Mouse (Mus musculus) limb, embryonic 13.5 days (tissue): ENCODE data around the gene Colgalt1. TPM values are rescaled to one million over a fixed set of nuclear protein-coding genes. Genes with fewer than 3 reads are reported as not detected.
A peak's percentile ranks its signal among the peaks of the same experiment; 100 is the strongest.

Experiments
- ATAC-seq: fragments of 200-750 bp; cut with Nextera tagmentation; 2 replicates; pipeline ENCODE4 v1.8.0; 2017; ENCODE audit warnings: low read depth, moderate number of reproducible peaks, moderate TSS enrichment; ENCODE audit not compliant: low FRiP score
- H3K27ac ChIP-seq: fragments of 300-500 bp; sonication (generic); 2 replicates; pipeline ENCODE4 v1.5.1; 2015; ENCODE audit warnings: inconsistent platforms, mild to moderate bottlenecking, moderate library complexity
- H3K27me3 ChIP-seq: fragments of 300-500 bp; sonication (generic); 2 replicates; pipeline ENCODE4 v1.6.1; 2015; ENCODE audit warnings: mild to moderate bottlenecking, inconsistent platforms
- H3K36me3 ChIP-seq: fragments of 300-500 bp; sonication (generic); 2 replicates; pipeline ENCODE4 v1.6.1; 2015; ENCODE audit warnings: inconsistent platforms, mild to moderate bottlenecking, moderate library complexity
- H3K4me1 ChIP-seq: fragments of 300-500 bp; sonication (generic); 2 replicates; pipeline ENCODE4 v1.6.1; 2015; ENCODE audit warnings: inconsistent platforms
- H3K4me2 ChIP-seq: fragments of 300-500 bp; sonication (generic); replicated peaks from 2 replicates; pipeline ENCODE4 v1.6.1; 2015; ENCODE audit warnings: inconsistent platforms, mild to moderate bottlenecking, moderate library complexity
- H3K4me3 ChIP-seq: fragments of 300-500 bp; sonication (generic); 2 replicates; pipeline ENCODE4 v1.5.1; 2015; ENCODE audit warnings: moderate library complexity, mild to moderate bottlenecking, inconsistent platforms
- H3K9ac ChIP-seq: fragments of 300-500 bp; sonication (generic); 2 replicates; pipeline ENCODE4 v1.6.1; 2015; ENCODE audit warnings: mild to moderate bottlenecking, inconsistent platforms
- H3K9me3 ChIP-seq: fragments of 300-500 bp; sonication (generic); 2 replicates; pipeline ENCODE4 v1.6.1; 2016; ENCODE audit warnings: inconsistent platforms
- WGBS: fragments of 180-500 bp; shearing (Covaris S2); methylation state at CpG from one replicate; pipeline ENCODE4 v1.1.7; 2015; 5-methylcytosine and 5-hydroxymethylcytosine counted together
- polyA plus RNA-seq: library from polyadenylated mRNA; unstranded; fragments of >200 nt; fragmentation: Nextera tagmentation; extraction: Ambion mirVana; gene quantifications from 2 replicates; pipeline ENCODE4 v1.2.1, GENCODE M21; 2015

Gene Colgalt1
- polyA plus RNA-seq, 1 experiment from 2014 or later, result 87.6 TPM

GRCm38 (mm10) chr8:71665331-71666130, 54.7 kb downstream of the Colgalt1 start:
- H3K4me2 ChIP-seq, result peak overlapping the region; percentile 47
- 0 out of 2 replicates have a peak, but pooled peaks have one; percentile 52 for ATAC-seq
- no peaks in the 10 kb centered on the region for H3K36me3 ChIP-seq
- 2% methylated on average over 22 of the region's 22 CpGs for WGBS
- no peak overlapping the region for H3K27ac ChIP-seq
- H3K9me3 ChIP-seq, result no peaks in the 10 kb centered on the region
- 0 out of 2 replicates have a peak overlapping the region, but pooled peaks have one; percentile 2 for H3K4me3 ChIP-seq
- H3K4me1 ChIP-seq, result peaks cover 26% of the 10 kb centered on the region
- no peak overlapping the region for H3K9ac ChIP-seq
- H3K27me3 ChIP-seq, result peaks cover 90% of the 10 kb centered on the region

GRCm38 (mm10) chr8:71666855-71667254, 56.1 kb downstream of the Colgalt1 start:
- 31% methylated on average over 1 of the region's 1 CpGs for WGBS
- Histone ChIP-seq H3K4me1 (peaks cover 36% of the 10 kb centered on the region), H3K9me3 (no peaks in the 10 kb centered on the region), H3K9ac (no peak overlapping the region; the same call in 1 of the 2 replicates), H3K27me3 (peaks cover 90% of the 10 kb centered on the region), H3K4me3 (no peak overlapping the region), H3K27ac (no peak overlapping the region), H3K4me2 (no peak overlapping the region), H3K36me3 (no peaks in the 10 kb centered on the region)
- ATAC-seq, result no peak

- Histone ChIP-seq H3K4me3 (no peak overlapping the region), H3K4me2 (no peak overlapping the region), H3K9me3 (no peaks in the 10 kb centered on the region), H3K36me3 (no peaks in the 10 kb centered on the region), H3K27me3 (peaks cover 86% of the 10 kb centered on the region), H3K27ac (no peak overlapping the region), H3K4me1 (peaks cover 38% of the 10 kb centered on the region), H3K9ac (no peak overlapping the region; the same call in 1 of the 2 replicates)
- no peak for ATAC-seq
- 54% methylated on average over 5 of the region's 5 CpGs for WGBS
Measured at GRCm38 (mm10) chr8:71667256-71667655, 56.5 kb downstream of the Colgalt1 start.

GRCm38 (mm10) chr8:71668220-71668975, 57.6 kb downstream of the Colgalt1 start:
- Histone ChIP-seq H3K27me3 (peaks cover 84% of the 10 kb centered on the region), H3K36me3 (no peaks in the 10 kb centered on the region), H3K4me3 (no peak overlapping the region; the same call in 1 of the 2 replicates), H3K4me1 (peaks cover 38% of the 10 kb centered on the region), H3K27ac (no peak overlapping the region), H3K9me3 (no peaks in the 10 kb centered on the region), H3K4me2 (peak overlapping the region; percentile 40), H3K9ac (no peak overlapping the region)
- no peak for ATAC-seq
- 2% methylated on average over 21 of the region's 21 CpGs for WGBS

GRCm38 (mm10) chr8:71670198-71670597, 59.4 kb downstream of the Colgalt1 start:
- Histone ChIP-seq H3K4me2 (peak overlapping the region; percentile 93), H3K27ac (no peak overlapping the region), H3K27me3 (peaks cover 73% of the 10 kb centered on the region), H3K4me3 (peak overlapping the region; percentile 50), H3K36me3 (no peaks in the 10 kb centered on the region), H3K4me1 (peaks cover 38% of the 10 kb centered on the region), H3K9ac (no peak overlapping the region), H3K9me3 (no peaks in the 10 kb centered on the region)
- WGBS, result 15% methylated on average over 6 of the region's 12 CpGs
- ATAC-seq, result no peak

GRCm38 (mm10) chr8:71670621-71671548, 60.1 kb downstream of the Colgalt1 start:
- no peak overlapping the region for H3K27ac ChIP-seq
- no peaks in the 10 kb centered on the region for H3K36me3 ChIP-seq
- H3K27me3 ChIP-seq, result peaks cover 75% of the 10 kb centered on the region
- ATAC-seq, result peak; percentile 29
- H3K9me3 ChIP-seq, result no peaks in the 10 kb centered on the region
- H3K4me1 ChIP-seq, result peaks cover 40% of the 10 kb centered on the region
- peak overlapping the region; percentile 50 for H3K4me3 ChIP-seq
- WGBS, result under 1% methylated on average over 64 of the region's 64 CpGs
- 0 out of 2 replicates have a peak overlapping the region, but pooled peaks have one; percentile 19 for H3K9ac ChIP-seq
- peak overlapping the region; percentile 93 for H3K4me2 ChIP-seq

- no peaks in the 10 kb centered on the region for H3K9me3 ChIP-seq
- peak within 1 kb of the TSS; percentile 50 for H3K4me3 ChIP-seq
- H3K4me2 ChIP-seq, result peak within 1 kb of the TSS; percentile 93
- H3K4me1 ChIP-seq, result peaks cover 42% of the 10 kb centered on the region
- peak; percentile 78 for ATAC-seq
- no peak within 1 kb of the TSS for H3K27ac ChIP-seq
- WGBS, result under 1% methylated on average over 42 of the region's 42 CpGs
- H3K36me3 ChIP-seq, result no peaks in the 10 kb centered on the region
- 0 out of 2 replicates have a peak within 1 kb of the TSS, but pooled peaks have one; percentile 19 for H3K9ac ChIP-seq
- H3K27me3 ChIP-seq, result peaks cover 74% of the 10 kb centered on the region
Measured at GRCm38 (mm10) chr8:71671549-71671965, 60.8 kb downstream of the Colgalt1 start, which contains the start of gene Unc13a. TSS of gene Unc13a (minus strand) at chr8:71671757.

GRCm38 (mm10) chr8:71672168-71672735, 61.5 kb downstream of the Colgalt1 start:
- H3K9ac ChIP-seq, result no peak overlapping the region
- peak overlapping the region; percentile 93 for H3K4me2 ChIP-seq

GRCm38 (mm10) chr8:71674071-71674470, 63.3 kb downstream of the Colgalt1 start:
- Histone ChIP-seq H3K27ac (no peak overlapping the region), H3K9ac (no peak overlapping the region), H3K9me3 (no peaks in the 10 kb centered on the region), H3K4me3 (no peak overlapping the region), H3K36me3 (no peaks in the 10 kb centered on the region), H3K4me2 (no peak overlapping the region), H3K27me3 (peaks cover 74% of the 10 kb centered on the region), H3K4me1 (peaks cover 25% of the 10 kb centered on the region)
- 74% methylated on average over 2 of the region's 2 CpGs for WGBS
- ATAC-seq, result no peak

More at GRCm38 (mm10) chr8:71672168-71672735, 61.5 kb downstream of the Colgalt1 start:
- Histone ChIP-seq H3K9me3 (no peaks in the 10 kb centered on the region), H3K4me3 (peak overlapping the region; percentile 50), H3K27me3 (peaks cover 74% of the 10 kb centered on the region), H3K4me1 (peaks cover 40% of the 10 kb centered on the region), H3K27ac (no peak overlapping the region), H3K36me3 (no peaks in the 10 kb centered on the region)
- 47% methylated on average over 6 of the region's 6 CpGs for WGBS
- ATAC-seq, result no peak
